Mouse (Mus musculus) CH12.LX (cell line): ENCODE results near the gene Glis3. TPM values are rescaled to one million over a fixed set of nuclear protein-coding genes. Genes with fewer than 3 reads are reported as not detected.

Experiments used
- DNase-seq: peaks from one replicate; pipeline ENCODE4 v3.0.0-alpha.2; 2013; ENCODE audit errors: extremely low read depth
- H3K27ac ChIP-seq: 2 replicates; pipeline ENCODE4 v1.5.1; 2012; ENCODE audit warnings: low read depth, mild to moderate bottlenecking, control low read depth, moderate library complexity; ENCODE audit not compliant: insufficient read depth
- H3K27me3 ChIP-seq: replicated peaks from 2 replicates; pipeline ENCODE3; 2012; ENCODE audit warnings: inconsistent platforms
- H3K36me3 ChIP-seq, 2 experiments: replicated peaks in 1 of 2; 2 replicates each; pipeline versions ENCODE3 to v1.6.1; 2012; ENCODE audit warnings: inconsistent platforms in 1 of 2, low read length in 1 of 2, mild to moderate bottlenecking in 1 of 2, mixed read lengths in 1 of 2, moderate library complexity in 1 of 2; ENCODE audit not compliant: control insufficient read depth in 1 of 2, insufficient read depth in 1 of 2
- H3K4me1 ChIP-seq, 2 experiments: 2 replicates each; pipeline ENCODE4 v1.6.1; 2012; ENCODE audit warnings: inconsistent platforms in 1 of 2, moderate library complexity in 1 of 2; ENCODE audit not compliant: insufficient read depth in 2 of 2, control insufficient read depth in 1 of 2
- H3K4me2 ChIP-seq: 2 replicates; pipeline ENCODE4 v1.6.1; 2012; ENCODE audit warnings: low read depth, mild to moderate bottlenecking, control low read depth; ENCODE audit not compliant: poor library complexity, insufficient read depth, severe bottlenecking
- H3K4me3 ChIP-seq, 3 experiments: fragments of 150-350 bp in 1 of 3; sonication (generic) in 1 of 3; replicated peaks in 1 of 3; 2 replicates each; pipeline versions ENCODE3 to v1.5.1; 2011 to 2012; ENCODE audit warnings: low read depth in 2 of 3, low read length in 2 of 3, mild to moderate bottlenecking in 2 of 3, moderate library complexity in 2 of 3, control low read depth in 1 of 3, improper control_type of control experiment in 1 of 3, inconsistent platforms in 1 of 3, mixed read lengths in 1 of 3; ENCODE audit not compliant: poor library complexity in 1 of 3
- H3K79me2 ChIP-seq: replicated peaks from 2 replicates; pipeline ENCODE4 v1.6.1; 2012; ENCODE audit warnings: mild to moderate bottlenecking, moderate library complexity; ENCODE audit not compliant: control insufficient read depth, poor library complexity, insufficient read depth, severe bottlenecking; ENCODE audit errors: extremely low read depth
- H3K9ac ChIP-seq: 2 replicates; pipeline ENCODE4 v1.6.1; 2012; ENCODE audit warnings: low read depth, mild to moderate bottlenecking, control low read depth, moderate library complexity; ENCODE audit not compliant: insufficient read depth
- H3K9me3 ChIP-seq: replicated peaks from 2 replicates; pipeline ENCODE3; 2012; ENCODE audit warnings: low read length, inconsistent platforms, mixed read lengths
- BHLHE40 ChIP-seq: IDR thresholded peaks from 2 replicates; pipeline ENCODE4 v1.6.1; 2011; ENCODE audit warnings: mild to moderate bottlenecking, low read depth, low read length, improper control_type of control experiment
- CHD1 ChIP-seq: IDR thresholded peaks from 2 replicates; pipeline ENCODE4 v1.6.1; 2012; ENCODE audit warnings: low read depth, low read length, improper control_type of control experiment, inconsistent platforms
- CTCF ChIP-seq, 2 experiments: IDR thresholded peaks in 1 of 2; conservative IDR thresholded peaks in 1 of 2; 2 replicates each; pipeline ENCODE4 v1.5.1; 2011 to 2012; ENCODE audit warnings: low read depth in 2 of 2, low read length in 2 of 2, improper control_type of control experiment in 1 of 2, inconsistent platforms in 1 of 2, mild to moderate bottlenecking in 1 of 2, moderate library complexity in 1 of 2
- E2F4 ChIP-seq: IDR thresholded peaks from 2 replicates; pipeline ENCODE4 v1.6.1; 2011; ENCODE audit warnings: low read depth, low read length, improper control_type of control experiment; ENCODE audit not compliant: insufficient replicate concordance
- ELF1 ChIP-seq: IDR thresholded peaks from 2 replicates; pipeline ENCODE4 v1.6.1; 2014; ENCODE audit warnings: low read depth, mild to moderate bottlenecking, inconsistent platforms, low read length, improper control_type of control experiment
- EP300 ChIP-seq: IDR thresholded peaks from 2 replicates; pipeline ENCODE4 v1.6.1; 2011; ENCODE audit warnings: low read length, improper control_type of control experiment
- GABPA ChIP-seq: IDR thresholded peaks from 2 replicates; pipeline ENCODE4 v1.6.1; 2012; ENCODE audit warnings: low read depth, low read length, improper control_type of control experiment, inconsistent platforms; ENCODE audit not compliant: insufficient replicate concordance
- JUN ChIP-seq: IDR thresholded peaks from 2 replicates; pipeline ENCODE4 v1.6.1; 2011; ENCODE audit warnings: low read depth, mild to moderate bottlenecking, low read length, improper control_type of control experiment, moderate library complexity; ENCODE audit not compliant: insufficient read depth
- MEF2A ChIP-seq: IDR thresholded peaks from 2 replicates; pipeline ENCODE4 v1.6.1; 2014; ENCODE audit warnings: low read depth, mild to moderate bottlenecking, inconsistent platforms, low read length, improper control_type of control experiment, borderline replicate concordance
- NRF1 ChIP-seq: IDR thresholded peaks from 2 replicates; pipeline ENCODE4 v1.6.1; 2014; ENCODE audit warnings: low read depth, mild to moderate bottlenecking, inconsistent platforms, low read length, improper control_type of control experiment, moderate library complexity
- PAX5 ChIP-seq: IDR thresholded peaks from 2 replicates; pipeline ENCODE4 v1.6.1; 2012; ENCODE audit warnings: low read length, inconsistent platforms, mixed read lengths
- POLR2A ChIP-seq: IDR thresholded peaks from 2 replicates; pipeline ENCODE4 v1.6.1; 2011; ENCODE audit warnings: low read depth, mild to moderate bottlenecking, improper control_type of control experiment, low read length
- SMC3 ChIP-seq: IDR thresholded peaks from 2 replicates; pipeline ENCODE4 v1.6.1; 2011; ENCODE audit warnings: low read depth, low read length, improper control_type of control experiment
- USF1 ChIP-seq: IDR thresholded peaks from 2 replicates; pipeline ENCODE4 v1.6.1; 2014; ENCODE audit warnings: low read depth, mild to moderate bottlenecking, inconsistent platforms, low read length, improper control_type of control experiment
- ZMIZ1 ChIP-seq: IDR thresholded peaks from 2 replicates; pipeline ENCODE4 v1.6.1; 2012; ENCODE audit warnings: low read depth, mild to moderate bottlenecking, inconsistent platforms, low read length, improper control_type of control experiment
- dilution Hi-C: fragments of 300-500 bp; cut with MboI; formaldehyde crosslinking; loops from 2 replicates; pipeline ENCODE4 v1.14.3; 2020; ENCODE audit warnings: low sequenced_read_pairs; ENCODE audit not compliant: extremely low pct_unique_long_range_greater_than_20kb, extremely low pct_ligation_motif_present
- in situ Hi-C: fragments of 300-500 bp; cut with MboI; formaldehyde crosslinking; loops from 3 replicates; pipeline ENCODE4 v1.14.3; 2019; ENCODE audit warnings: low sequenced_read_pairs, low pct_ligation_motif_present, low pct_unique_long_range_greater_than_20kb, mixed read lengths
- polyA plus RNA-seq: library from polyadenylated mRNA; unstranded; fragments of >175 nt; gene quantifications from 2 replicates; pipeline ENCODE4 v1.2.1, GENCODE M21; 2012; ENCODE audit warnings: low read depth; ENCODE audit not compliant: insufficient read length
- total RNA-seq, 2 experiments: library from RNA; depleted of rRNA; stranded (reverse); fragments of 300-350 nt in 1 of 2; fragments of >200 nt in 1 of 2; gene quantifications; 2 replicates each; pipeline ENCODE4 v1.2.3; 2012 to 2014

The Glis3 gene
- total and polyA plus RNA-seq, 3 experiments = not detected

- Histone ChIP-seq H3K79me2 (no peaks in the 10 kb centered on the region), H3K27me3 (no peaks in the 10 kb centered on the region), H3K4me1 (no peaks in the 10 kb centered on the region), H3K36me3 (no peaks in the 10 kb centered on the region), H3K9me3 (peaks cover 3% of the 10 kb centered on the region), H3K4me2 (no peak overlapping the region), H3K27ac (no peak overlapping the region), H3K4me3 (no peak overlapping the region), H3K9ac (no peak overlapping the region)
- DNase-seq = no peak
- in situ Hi-C loops = no loop called here
- dilution Hi-C loops = no loop called here
- TF ChIP-seq ZMIZ1 = no peak
- no peak for TF ChIP-seq ELF1
- TF ChIP-seq CTCF (conservative IDR thresholded peaks at IDR 0.05 in 1 of 2, IDR thresholded peaks at IDR 0.05 in 1 of 2; ENCODE audit: low read depth in 2 of 2, low read length in 2 of 2) = no peak
- no peak for TF ChIP-seq E2F4
- TF ChIP-seq USF1 = no peak
- no peak for TF ChIP-seq PAX5
- no peak for TF ChIP-seq GABPA
- TF ChIP-seq MEF2A = no peak
- no peak for TF ChIP-seq JUN
- no peak for TF ChIP-seq CHD1
- no peak for TF ChIP-seq SMC3
- TF ChIP-seq NRF1 = no peak
- no peak for TF ChIP-seq POLR2A
Measured at GRCm38 (mm10) chr19:28683346-28683745, 3.5 kb upstream of the Glis3 start.

DNA sequence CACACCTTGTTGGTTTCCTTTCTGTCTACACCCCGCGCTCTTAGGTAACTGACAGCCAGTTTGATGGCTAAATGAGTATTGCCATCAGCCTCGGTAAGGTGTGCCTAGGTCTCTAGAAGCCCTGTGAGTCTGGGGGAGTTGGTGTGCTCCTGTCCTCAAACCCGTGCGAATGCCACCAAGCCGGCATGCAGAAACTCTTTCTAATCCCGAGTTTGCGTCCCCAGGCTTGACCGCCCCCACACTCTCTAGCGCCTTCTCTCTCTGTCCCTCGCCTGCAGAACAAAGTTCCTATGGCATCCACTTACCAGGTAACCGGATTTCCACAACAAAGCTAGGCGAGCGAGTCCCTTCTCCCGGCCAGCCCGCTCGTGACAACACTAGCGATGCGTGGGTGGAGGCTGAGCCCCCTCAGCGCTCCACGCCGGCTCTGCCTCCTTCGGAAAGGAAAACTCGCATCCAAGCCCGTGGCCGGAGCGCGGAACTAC, 544 bp downstream of the Glis3 start:
- DNase-seq = no peak
- no peaks in the 10 kb centered on the region for H3K79me2 ChIP-seq
- dilution Hi-C loops = no loop called here
- TF ChIP-seq BHLHE40 (no peak), EP300 (no peak), PAX5 (no peak), ELF1 (no peak)
- TF ChIP-seq, all 38 proteins: peak for 0
- Histone ChIP-seq H3K9me3 (peaks cover 3% of the 10 kb centered on the region), H3K9ac (no peak overlapping the region), H3K4me1 (no peaks in the 10 kb centered on the region), H3K36me3 (no peaks in the 10 kb centered on the region), H3K4me2 (no peak overlapping the region), H3K27me3 (no peaks in the 10 kb centered on the region), H3K4me3 (no peak overlapping the region), H3K27ac (no peak overlapping the region)
- in situ Hi-C loops = no loop called here
